Mouse (Mus musculus) small intestine, adult 2 months (tissue): Measurements from ENCODE around the gene Porcn.

Experiments
- CTCF ChIP-seq: fragments of 200-500 bp; IDR thresholded peaks from 2 replicates; pipeline ENCODE4 v1.5.1; 2012; ENCODE audit warnings: low read depth, mild to moderate bottlenecking, control low read depth, inconsistent platforms, low read length, moderate library complexity, mixed read lengths; ENCODE audit not compliant: insufficient replicate concordance, insufficient read length; ENCODE audit errors: extremely low read depth
- POLR2A ChIP-seq: fragments of 200-500 bp; IDR thresholded peaks from 2 replicates; pipeline ENCODE4 v1.6.1; 2012; ENCODE audit warnings: low read depth, mild to moderate bottlenecking, control low read depth, inconsistent platforms, low read length, moderate library complexity

DNA sequence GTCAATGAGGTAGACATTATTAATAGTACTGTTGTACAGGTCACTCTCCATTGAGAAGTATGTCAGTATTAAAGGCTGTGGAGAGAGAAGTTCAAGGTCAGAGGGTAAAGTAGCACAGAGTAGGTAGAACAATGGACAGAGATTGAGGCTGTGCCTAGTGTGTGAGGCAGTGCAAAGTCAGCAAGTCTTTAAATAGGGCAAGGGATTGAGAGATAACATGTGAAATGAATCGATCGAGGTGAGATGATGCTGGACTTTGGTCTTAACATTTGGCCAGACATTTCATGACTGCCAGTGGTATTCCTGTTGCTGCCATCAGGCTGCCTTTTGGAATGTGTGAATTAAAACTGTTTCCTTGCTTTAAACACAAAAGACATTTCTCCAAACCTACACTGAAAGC is 27.5 kb downstream of the Porcn start:
- TF ChIP-seq CTCF (no peak), POLR2A (no peak)
